Mouse (Mus musculus) right cerebral cortex, postnatal 25 days (tissue): ENCODE results near the gene Lsp1.
A peak's percentile ranks its signal among the peaks of the same experiment; 100 is the strongest.

ENCODE experiments used
- DNase-seq: peaks from one replicate; pipeline ENCODE4 v3.0.0; 2022

The Lsp1 gene

GRCm38 (mm10) chr7:142460636-142461077, at the start of gene Lsp1:
Gene Lsp1 (plus strand): TSS chr7:142460809.
- no peak for DNase-seq

- DNase-seq = no peak
Observed at GRCm38 (mm10) chr7:142413285-142413684, 47.3 kb upstream of the Lsp1 start.

- no peak for DNase-seq
Observed at GRCm38 (mm10) chr7:142415314-142415713, 45.3 kb upstream of the Lsp1 start.

GRCm38 (mm10) chr7:142416225-142416624, 44.4 kb upstream of the Lsp1 start:
- no peak for DNase-seq

- no peak for DNase-seq
Observed at GRCm38 (mm10) chr7:142418027-142418426, 42.6 kb upstream of the Lsp1 start.

- no peak for DNase-seq
Observed at GRCm38 (mm10) chr7:142418679-142419078, 41.9 kb upstream of the Lsp1 start.

- no peak for DNase-seq
Observed at GRCm38 (mm10) chr7:142419887-142420286, 40.7 kb upstream of the Lsp1 start.

GRCm38 (mm10) chr7:142421826-142422225, 38.8 kb upstream of the Lsp1 start:
- DNase-seq = no peak

GRCm38 (mm10) chr7:142425641-142426213, 34.9 kb upstream of the Lsp1 start:
- DNase-seq = no peak

GRCm38 (mm10) chr7:142428213-142428612, 32.4 kb upstream of the Lsp1 start:
- no peak for DNase-seq

GRCm38 (mm10) chr7:142430160-142430678, 30.4 kb upstream of the Lsp1 start:
- DNase-seq = peak; percentile 40

- DNase-seq = no peak
Observed at GRCm38 (mm10) chr7:142431106-142431505, 29.5 kb upstream of the Lsp1 start.

- DNase-seq = no peak
Observed at GRCm38 (mm10) chr7:142433623-142434022, 27.0 kb upstream of the Lsp1 start.

GRCm38 (mm10) chr7:142434137-142434865, 26.3 kb upstream of the Lsp1 start, which contains the start of gene Syt8:
Gene Syt8 (plus strand): TSS chr7:142434850.
- DNase-seq = no peak

GRCm38 (mm10) chr7:142435524-142435923, 25.1 kb upstream of the Lsp1 start:
- DNase-seq = peak; percentile 58

GRCm38 (mm10) chr7:142437324-142437723, 23.3 kb upstream of the Lsp1 start:
- no peak for DNase-seq

GRCm38 (mm10) chr7:142439966-142440365, 20.6 kb upstream of the Lsp1 start:
- no peak for DNase-seq

GRCm38 (mm10) chr7:142440657-142441114, 19.9 kb upstream of the Lsp1 start:
- peak; percentile 21 for DNase-seq

GRCm38 (mm10) chr7:142441585-142441984, 19.0 kb upstream of the Lsp1 start, which contains the start of gene Tnni2:
Gene Tnni2 (plus strand): TSS chr7:142441808.
- no peak for DNase-seq

- DNase-seq = no peak
Observed at GRCm38 (mm10) chr7:142442081-142442907, 18.3 kb upstream of the Lsp1 start.

- DNase-seq = no peak
Observed at GRCm38 (mm10) chr7:142442908-142443420, 17.6 kb upstream of the Lsp1 start.

- no peak for DNase-seq
Observed at GRCm38 (mm10) chr7:142443474-142443873, 17.1 kb upstream of the Lsp1 start.

GRCm38 (mm10) chr7:142444171-142444570, 16.4 kb upstream of the Lsp1 start:
- no peak for DNase-seq
